Mouse (Mus musculus): ENCODE results near the gene Dst. TPM values are rescaled to one million over a fixed set of nuclear protein-coding genes. Genes with fewer than 3 reads are reported as not detected.

Gene Dst
- polyA plus RNA-seq, 1 experiment from 2014 or later: 18.8 TPM

DNA sequence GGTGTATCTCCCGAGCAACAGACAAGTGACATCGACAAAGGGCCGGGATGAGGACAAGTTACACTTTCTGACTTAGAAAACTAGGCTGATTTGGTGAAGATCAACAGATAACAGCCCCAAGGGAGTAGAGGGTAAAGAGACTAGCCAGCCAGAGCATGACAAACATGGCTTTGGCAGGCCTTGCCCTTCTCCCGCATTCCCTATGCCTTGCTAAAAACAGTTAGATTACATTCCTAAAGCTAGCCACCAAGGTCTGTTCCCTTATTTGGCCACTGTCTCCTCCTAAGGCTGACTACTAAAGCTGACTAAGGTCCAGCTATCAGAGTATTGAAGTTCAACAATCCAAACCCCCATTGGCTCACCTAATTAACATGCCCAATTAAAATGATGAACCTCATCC, 404.8 kb downstream of the Dst start:
- Histone ChIP-seq H3K4me3 (no peak overlapping the region), H3K4me1 (no peaks in the 10 kb centered on the region), H3K36me3 (peaks cover 12% of the 10 kb centered on the region), H3K9me3 (replicated peaks) (no peaks in the 10 kb centered on the region), H3K27me3 (ENCODE audit: low read depth, poor library complexity, severe bottlenecking) (no peaks in the 10 kb centered on the region), H3K27ac (replicated peaks) (no peak overlapping the region)
- DNase-seq (ENCODE audit: low spot score): no peak
- over 99% methylated on average over 4 of the region's 4 CpGs for WGBS

- H3K27me3 ChIP-seq (ENCODE audit: low read depth, poor library complexity, severe bottlenecking): no peaks in the 10 kb centered on the region
- no peak overlapping the region for H3K4me3 ChIP-seq
- no peaks in the 10 kb centered on the region for H3K36me3 ChIP-seq
- 79% methylated on average over 5 of the region's 5 CpGs for WGBS
- H3K4me1 ChIP-seq: no peaks in the 10 kb centered on the region
- no peak overlapping the region for H3K27ac ChIP-seq (replicated peaks)
- no peak for DNase-seq (ENCODE audit: low spot score)
- H3K9me3 ChIP-seq (replicated peaks): no peaks in the 10 kb centered on the region
Measured at GRCm38 (mm10) chr1:34315381-34315780, 407.4 kb downstream of the Dst start.

GRCm38 (mm10) chr1:34324255-34324654, 416.2 kb downstream of the Dst start:
- H3K27ac ChIP-seq (replicated peaks): no peak overlapping the region
- 85% methylated on average over 7 of the region's 7 CpGs for WGBS
- no peaks in the 10 kb centered on the region for H3K36me3 ChIP-seq
- DNase-seq (ENCODE audit: low spot score): no peak
- no peaks in the 10 kb centered on the region for H3K4me1 ChIP-seq
- H3K9me3 ChIP-seq (replicated peaks): no peaks in the 10 kb centered on the region
- no peaks in the 10 kb centered on the region for H3K27me3 ChIP-seq (ENCODE audit: low read depth, poor library complexity, severe bottlenecking)
- H3K4me3 ChIP-seq: no peak overlapping the region

- Histone ChIP-seq H3K36me3 (no peaks in the 10 kb centered on the region), H3K4me3 (no peak overlapping the region), H3K4me1 (no peaks in the 10 kb centered on the region), H3K27me3 (ENCODE audit: low read depth, poor library complexity, severe bottlenecking) (no peaks in the 10 kb centered on the region), H3K27ac (replicated peaks) (no peak overlapping the region), H3K9me3 (replicated peaks) (no peaks in the 10 kb centered on the region)
- 81% methylated on average over 6 of the region's 6 CpGs for WGBS
- no peak for DNase-seq (ENCODE audit: low spot score)
Measured at GRCm38 (mm10) chr1:34328606-34329005, 420.6 kb downstream of the Dst start.

GRCm38 (mm10) chr1:34331767-34332166, 423.7 kb downstream of the Dst start:
- no peak for DNase-seq (ENCODE audit: low spot score)
- no peak overlapping the region for H3K27ac ChIP-seq (replicated peaks)
- H3K4me1 ChIP-seq: no peaks in the 10 kb centered on the region
- H3K4me3 ChIP-seq: no peak overlapping the region
- 89% methylated on average over 3 of the region's 3 CpGs for WGBS
- no peaks in the 10 kb centered on the region for H3K9me3 ChIP-seq (replicated peaks)
- no peaks in the 10 kb centered on the region for H3K36me3 ChIP-seq
- no peaks in the 10 kb centered on the region for H3K27me3 ChIP-seq (ENCODE audit: low read depth, poor library complexity, severe bottlenecking)

Small RNA genes within 50 kb of the gene (microRNA-seq; reads per million reads assigned to microRNA genes)
- gene Mir6896: not detected

Other genes starting within 250 kb of the Dst start
- gene Prim2, start 238.4 kb upstream of the Dst start, polyA plus RNA-seq (2016; fragmentation: Nextera tagmentation; extraction: Ambion mirVana): 57.6 and 59.1 TPM in 2 replicates
- gene Rab23, start 188.3 kb upstream of the Dst start, polyA plus RNA-seq (2016; fragmentation: Nextera tagmentation; extraction: Ambion mirVana): 30.9 and 33.2 TPM in 2 replicates
- 39.0 and 52.2 TPM in 2 replicates for gene Bag2, start 150.4 kb upstream of the Dst start, polyA plus RNA-seq (2016; fragmentation: Nextera tagmentation; extraction: Ambion mirVana)
- gene Zfp451, start 93.6 kb upstream of the Dst start, polyA plus RNA-seq (2016; fragmentation: Nextera tagmentation; extraction: Ambion mirVana): 29.6 and 38.1 TPM in 2 replicates
- gene Bend6, start 409 bp upstream of the Dst start, polyA plus RNA-seq (2016; fragmentation: Nextera tagmentation; extraction: Ambion mirVana): 1.5 and 1.7 TPM in 2 replicates

All from midbrain, embryonic 10.5 days (tissue).